Mouse (Mus musculus) urinary bladder, postnatal 0 days (tissue): ENCODE measurements around the gene Btg2. TPM values are rescaled to one million over a fixed set of nuclear protein-coding genes. Genes with fewer than 3 reads are reported as not detected.

Source experiments
- polyA plus RNA-seq: library from polyadenylated mRNA; unstranded; fragments of >200 nt; fragmentation: Nextera tagmentation; extraction: Ambion mirVana; gene quantifications from 2 replicates; pipeline ENCODE4 v1.2.1, GENCODE M21; 2015

Gene Btg2
- polyA plus RNA-seq = 38.3 and 43.0 TPM in 2 replicates

GRCm38 (mm10) chr1:134078802-134079476 lies at the start of gene Btg2:
Btg2 (minus strand) TSS chr1:134079120.

DNA sequence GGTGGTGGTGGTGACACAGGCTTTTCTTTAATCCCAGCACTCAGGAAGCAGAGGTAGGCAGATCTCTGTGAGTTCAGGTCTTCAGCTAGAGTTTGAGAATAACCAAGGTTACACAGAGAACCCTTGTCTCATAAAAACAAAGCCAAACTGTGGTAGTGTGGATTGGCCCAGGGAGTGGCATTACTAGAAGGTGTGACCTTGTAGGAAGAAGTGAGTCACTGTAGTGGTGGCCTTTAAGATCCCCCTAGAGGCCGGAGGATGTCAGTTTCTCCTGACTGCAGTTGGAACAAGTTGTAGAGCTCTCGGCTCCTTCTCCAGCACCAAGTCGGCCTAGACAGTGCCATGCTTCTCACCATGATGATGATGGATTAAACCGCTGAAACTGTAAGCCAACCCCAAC lies 32.1 kb upstream of the Btg2 start, which contains the start of gene Chit1:
TSS of gene Chit1 (plus strand) at position 264 of the 400 bp plus-strand sequence.

DNA sequence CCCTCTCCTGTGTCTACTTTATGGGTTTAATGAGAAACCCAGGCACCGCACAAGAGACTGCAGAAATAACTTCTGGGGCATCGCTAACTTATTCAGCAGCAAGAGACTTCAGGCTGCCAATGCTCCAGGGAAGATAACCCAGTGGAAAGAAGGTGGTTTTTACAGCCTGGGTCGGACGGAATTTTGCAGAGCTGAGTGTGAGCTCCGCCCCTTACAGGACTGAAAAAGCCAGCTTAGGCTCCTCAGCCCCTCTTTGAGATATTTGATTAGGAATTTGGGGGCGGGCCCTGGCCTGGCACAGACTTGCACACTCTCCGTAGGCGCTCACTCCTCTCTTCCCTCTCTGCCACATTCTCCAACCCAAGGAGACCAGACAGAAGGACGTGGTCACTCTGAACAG lies 41.7 kb downstream of the Btg2 start, which contains the start of gene Fmod:
TSS of gene Fmod (plus strand) at position 83 of the 400 bp plus-strand sequence.

Other genes with a start within 250 kb of the Btg2 start
- 10.6 and 12.0 TPM in 2 replicates for gene Optc, start 171.1 kb downstream of the Btg2 start, polyA plus RNA-seq
- 20.9 and 27.2 TPM in 2 replicates for gene Prelp, start 157.7 kb downstream of the Btg2 start, polyA plus RNA-seq
- gene Fmod, start 41.9 kb downstream of the Btg2 start, polyA plus RNA-seq = 29.3 and 34.3 TPM in 2 replicates
- gene Chit1, start 32.1 kb upstream of the Btg2 start, polyA plus RNA-seq = 0.15 TPM in 1 of 2 replicates, not detected in the other
- 0.67 and 2.6 TPM in 2 replicates for gene Chil1, start 103.1 kb upstream of the Btg2 start, polyA plus RNA-seq
- gene Mybph, start 114.3 kb upstream of the Btg2 start, polyA plus RNA-seq = 0.07 and 0.08 TPM in 2 replicates
- 0.18 and 0.40 TPM in 2 replicates for gene Adora1, start 156.3 kb upstream of the Btg2 start, polyA plus RNA-seq
- gene Myog, start 210.9 kb upstream of the Btg2 start, polyA plus RNA-seq = not detected in 2 replicates